Mouse (Mus musculus): Measurements from ENCODE around the gene Srms.

Gene Srms

DNA sequence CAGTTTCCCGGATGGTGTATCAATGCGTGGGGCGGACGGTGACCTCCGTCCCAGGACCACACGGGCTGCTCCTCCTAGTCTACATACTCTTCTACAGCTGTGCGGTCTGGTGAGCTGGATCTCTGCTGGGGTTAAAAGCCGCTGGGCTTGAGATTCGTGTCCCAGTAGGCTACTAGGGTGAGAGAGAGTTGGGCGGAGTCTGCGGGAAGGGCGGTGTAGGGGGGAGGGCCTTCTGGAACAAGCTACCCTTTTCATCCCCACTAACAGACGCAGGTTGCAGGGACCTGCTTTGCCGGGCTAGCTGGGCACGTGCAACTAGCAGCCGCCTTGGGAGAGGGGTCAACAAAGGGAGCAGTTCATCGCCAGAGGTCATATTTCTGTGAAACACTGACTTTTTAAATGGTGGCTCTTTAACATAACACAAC lies at the start of gene Srms:
TSS of gene Srms (minus strand) at position 165 of the 425 bp plus-strand sequence.
- DNase-seq (ENCODE audit: low spot score): no peak

DNA sequence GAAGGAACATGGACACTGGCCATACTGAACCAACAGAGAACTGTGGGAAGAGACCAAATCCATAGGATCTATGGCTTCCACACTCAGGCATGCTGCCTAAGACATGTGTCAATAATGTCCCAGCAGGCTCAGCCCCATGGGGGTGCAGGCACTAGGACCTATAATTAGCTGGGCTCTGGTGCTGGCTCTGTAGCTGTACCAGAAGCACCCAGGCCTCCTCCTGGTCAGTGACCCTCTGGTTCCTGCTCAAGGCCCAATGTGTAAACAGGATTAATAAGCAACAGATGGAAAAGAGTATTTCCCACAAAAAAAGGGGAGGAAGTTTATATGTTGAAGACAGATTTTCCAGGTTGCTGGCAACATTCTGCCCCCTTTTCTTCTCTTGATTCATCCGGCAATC lies 40.3 kb upstream of the Srms start:
- no peak for DNase-seq (ENCODE audit: low spot score)

DNA sequence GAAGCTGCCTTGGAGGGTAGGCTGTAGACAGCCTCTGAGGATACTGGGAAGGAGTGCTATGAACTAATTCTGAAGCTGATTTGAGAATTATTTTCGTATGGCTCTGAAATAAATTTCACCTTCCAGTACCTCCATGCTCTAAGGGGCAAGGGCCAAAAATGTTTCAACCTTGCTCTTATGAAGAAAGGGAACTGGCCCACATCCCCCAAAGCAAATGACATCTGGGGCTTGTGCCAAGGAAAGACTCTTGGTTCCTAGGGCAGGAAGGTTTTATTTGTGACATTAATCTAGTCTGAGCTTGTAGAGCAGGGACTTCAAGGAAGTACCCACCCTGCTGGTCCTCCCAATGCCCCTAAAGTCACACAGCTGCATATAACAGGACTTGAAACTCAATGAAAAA lies 38.9 kb upstream of the Srms start:
- no peak for DNase-seq (ENCODE audit: low spot score)

DNA sequence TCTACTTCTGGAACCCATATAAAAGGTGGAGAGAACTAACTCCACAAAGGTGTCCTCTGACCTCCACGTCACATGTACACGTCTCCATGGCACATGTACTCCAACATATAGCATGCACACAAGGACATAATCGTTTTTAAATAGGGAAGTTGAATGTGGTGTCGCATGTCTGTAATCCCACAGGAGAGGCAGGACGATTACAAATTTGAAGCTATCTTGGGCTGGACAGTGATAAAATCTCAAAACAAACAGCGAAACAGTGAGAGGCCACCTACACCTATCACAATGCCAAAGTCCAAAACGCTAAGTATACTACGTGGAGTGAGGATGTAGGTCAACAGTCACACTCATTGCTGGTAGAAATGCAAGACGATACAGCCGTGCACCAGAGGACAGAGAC lies 36.2 kb upstream of the Srms start:
- no peak for DNase-seq (ENCODE audit: low spot score)

DNA sequence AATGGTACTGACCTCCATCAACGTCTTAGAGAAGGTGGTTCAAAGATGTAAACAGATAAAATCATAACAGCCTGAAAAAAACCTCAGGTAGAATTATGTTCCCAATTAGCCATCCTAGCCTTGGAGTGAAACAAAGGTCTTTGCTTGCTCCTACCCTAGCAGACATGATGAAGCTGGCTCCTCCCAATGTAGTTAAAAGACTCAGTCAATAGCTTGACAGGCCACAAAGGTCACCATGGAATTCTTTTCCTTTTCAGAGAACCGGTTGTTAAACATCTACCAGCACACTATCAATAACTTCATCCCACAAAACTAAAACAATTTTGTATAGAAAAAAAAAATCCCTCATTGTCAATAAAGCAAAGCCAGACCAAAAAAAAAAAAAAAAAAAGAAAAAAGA lies 32.0 kb upstream of the Srms start:
- no peak for DNase-seq (ENCODE audit: low spot score)

DNA sequence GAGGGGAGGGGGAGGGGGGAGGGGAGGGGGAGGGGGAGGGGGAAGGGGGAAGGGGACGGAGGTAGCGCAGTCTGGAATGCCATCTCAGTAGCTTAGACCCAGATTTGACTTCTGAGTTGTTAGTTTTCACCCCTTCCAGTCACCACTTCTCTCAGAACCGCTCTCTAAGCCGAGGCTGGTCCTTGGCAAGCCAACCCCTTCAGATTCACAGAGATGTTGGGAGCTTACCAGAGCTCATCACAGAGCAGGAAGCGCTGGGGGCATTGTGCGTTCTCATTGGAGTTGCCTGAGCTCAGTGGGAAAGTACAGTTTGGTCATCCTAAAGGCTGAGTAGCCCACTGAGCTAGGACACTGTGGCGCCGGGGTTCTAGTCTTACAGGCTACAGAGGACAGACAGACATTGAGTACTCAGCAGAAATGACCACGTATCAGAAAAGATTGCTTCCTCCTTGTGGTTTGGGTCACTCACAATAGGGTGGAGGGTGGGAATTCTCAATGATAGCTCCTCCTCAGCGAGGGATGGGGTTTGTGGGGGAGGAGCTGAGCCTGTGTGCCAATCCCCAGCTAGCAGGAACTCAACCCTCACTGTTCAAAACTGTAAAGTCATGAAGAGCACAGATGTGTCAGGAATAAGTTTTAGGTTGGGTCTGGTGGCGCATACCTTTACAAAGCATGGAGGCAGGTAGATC lies 30.9 kb upstream of the Srms start:
- DNase-seq (ENCODE audit: low spot score): no peak

DNA sequence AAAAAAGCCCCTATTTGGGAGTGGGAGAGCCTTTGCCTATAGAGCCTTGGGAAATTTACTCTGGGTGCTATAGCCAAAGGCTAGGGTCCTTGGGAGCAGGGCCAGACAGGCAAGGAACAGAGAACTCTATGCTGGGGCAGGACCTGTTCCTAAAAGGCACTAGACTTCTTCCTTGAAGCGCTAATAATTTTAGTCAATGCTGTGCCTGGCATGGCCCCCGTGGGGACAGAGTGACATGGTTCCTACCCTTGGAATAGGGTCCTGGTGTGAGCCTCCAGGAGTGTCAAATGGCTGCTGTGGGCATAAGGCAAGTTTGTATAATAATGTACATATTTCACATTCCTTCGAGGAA lies 29.3 kb upstream of the Srms start:
- DNase-seq (ENCODE audit: low spot score): no peak

DNA sequence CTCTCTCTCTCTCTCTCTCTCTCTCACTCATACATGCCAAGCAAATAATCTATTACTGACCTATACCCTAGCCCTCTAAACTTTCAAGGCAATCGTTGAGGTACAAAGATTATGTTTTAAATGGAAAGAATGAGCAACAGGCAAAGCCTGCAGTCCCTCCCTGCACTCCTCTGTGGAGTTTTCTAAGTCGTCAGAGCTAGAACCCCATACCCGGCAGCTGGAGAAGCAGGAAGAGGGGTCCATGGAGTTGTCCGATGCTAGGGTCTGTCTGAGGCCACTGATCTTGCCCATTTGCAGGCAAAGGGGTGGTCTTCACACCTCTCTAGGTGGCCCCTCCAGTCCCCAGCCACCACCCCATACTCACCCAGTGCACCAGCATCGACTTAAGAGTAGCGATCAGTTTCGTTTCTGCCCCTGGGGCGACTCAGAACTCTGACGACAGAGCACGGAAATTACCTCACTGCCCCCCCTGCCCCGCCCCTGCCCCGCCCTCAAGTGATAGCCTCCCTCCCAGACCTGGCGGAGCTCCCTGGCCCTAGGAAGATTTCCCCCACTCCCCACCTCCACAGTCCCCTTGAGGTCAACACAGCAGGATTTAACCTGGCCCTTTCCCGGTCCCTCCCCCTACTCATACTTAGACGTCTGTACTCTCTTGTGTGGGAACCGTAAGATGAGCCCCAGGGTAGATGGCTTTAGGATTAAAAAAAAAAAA lies 28.8 kb upstream of the Srms start, which contains the start of gene Helz2:
TSS of gene Helz2 (minus strand) at position 426 of the 712 bp plus-strand sequence.
- DNase-seq (ENCODE audit: low spot score): no peak

DNA sequence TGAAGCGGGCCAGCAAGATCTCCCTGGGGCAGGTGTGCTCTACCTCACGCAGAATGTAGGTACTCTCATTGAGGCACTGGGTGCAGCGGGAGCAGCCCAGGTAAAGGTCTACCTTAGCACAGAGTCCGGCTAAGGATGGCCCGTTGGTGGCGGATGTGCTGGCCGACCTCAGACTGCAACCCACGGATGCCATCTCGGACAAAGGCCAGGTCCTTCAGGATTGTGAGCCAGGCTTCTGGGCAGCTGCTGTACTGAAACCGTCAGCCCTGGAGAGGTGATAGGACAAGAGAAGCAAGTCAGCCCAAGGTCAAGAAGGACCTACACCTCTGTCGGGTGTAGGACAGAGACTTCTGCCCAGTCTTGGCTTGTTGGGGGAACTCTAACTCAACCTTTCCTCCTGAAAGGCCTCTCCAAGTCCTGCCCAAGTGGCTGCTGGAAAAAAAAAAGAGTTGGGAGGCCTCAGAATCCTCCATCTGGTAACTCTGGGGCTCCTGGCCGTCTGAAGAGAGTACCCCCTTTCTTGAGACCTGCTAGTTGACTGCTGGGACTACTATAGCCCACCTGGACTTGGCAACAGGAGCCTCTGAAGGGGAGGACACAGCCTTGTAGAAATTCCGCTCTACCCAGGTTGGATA lies 27.9 kb upstream of the Srms start:
- DNase-seq (ENCODE audit: low spot score): no peak

DNA sequence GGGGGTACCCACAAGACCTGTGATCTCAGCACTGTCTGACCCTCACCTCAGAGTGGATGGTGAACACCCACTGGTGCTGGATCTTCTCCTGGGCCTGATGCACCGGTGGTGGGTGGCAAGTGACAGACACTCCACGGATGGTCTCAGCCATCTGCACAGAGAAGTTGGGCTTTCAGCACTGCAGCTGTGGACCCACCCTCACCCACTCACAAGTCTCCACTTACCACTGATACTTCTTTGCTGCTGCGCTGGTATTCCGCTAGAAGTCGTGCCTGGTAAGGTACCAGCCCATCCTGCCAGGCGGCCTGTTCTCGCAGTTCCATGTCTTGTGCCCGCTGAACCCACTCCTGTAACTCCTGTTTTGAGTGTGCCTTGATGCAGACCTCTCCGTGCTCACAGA lies 26.3 kb upstream of the Srms start:
- no peak for DNase-seq (ENCODE audit: low spot score)

DNA sequence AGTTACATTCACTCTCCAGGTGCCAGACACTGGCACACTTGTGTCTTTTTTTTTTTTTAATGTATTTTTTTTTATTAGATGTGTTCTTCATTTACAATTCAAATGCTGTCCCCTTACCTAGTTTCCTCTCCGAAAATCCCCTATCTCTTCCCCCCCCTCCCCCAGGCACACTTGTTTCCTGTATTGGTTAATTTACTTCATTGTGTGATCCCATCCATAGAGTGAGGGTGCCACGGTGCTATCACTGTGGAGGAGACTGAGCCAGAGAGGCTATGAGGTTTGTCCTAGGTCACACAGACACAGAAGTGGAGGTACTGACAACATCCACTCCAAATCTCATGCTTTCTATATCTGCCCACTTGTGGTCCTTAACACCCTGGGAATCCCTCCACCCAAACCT lies 25.9 kb upstream of the Srms start:
- no peak for DNase-seq (ENCODE audit: low spot score)

DNA sequence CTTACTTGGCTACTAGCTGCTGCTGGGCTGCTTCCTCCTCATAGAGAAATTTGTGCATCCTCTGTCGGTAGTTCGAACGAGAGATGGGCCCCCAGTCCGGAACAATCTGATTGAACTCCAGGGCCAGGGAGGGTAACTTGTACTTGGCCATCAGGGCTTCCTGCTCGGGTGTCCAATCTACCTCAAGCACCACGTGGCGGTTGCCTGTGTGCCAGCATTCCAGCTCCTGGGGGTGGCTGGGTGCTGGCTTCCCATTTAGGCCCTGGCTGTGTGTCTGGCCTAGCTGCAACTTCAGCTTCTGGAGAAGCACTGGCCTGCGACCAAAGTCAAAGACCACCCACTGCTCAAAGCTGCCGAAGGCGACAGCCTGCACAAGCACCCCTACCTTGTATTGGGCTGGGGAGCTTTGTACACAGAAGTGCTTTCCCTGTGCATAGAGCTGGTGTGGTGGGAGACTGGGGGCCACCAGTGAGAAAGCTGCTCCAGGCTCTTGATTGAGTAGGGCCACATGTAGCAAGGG lies 25.2 kb upstream of the Srms start:
- no peak for DNase-seq (ENCODE audit: low spot score)

DNA sequence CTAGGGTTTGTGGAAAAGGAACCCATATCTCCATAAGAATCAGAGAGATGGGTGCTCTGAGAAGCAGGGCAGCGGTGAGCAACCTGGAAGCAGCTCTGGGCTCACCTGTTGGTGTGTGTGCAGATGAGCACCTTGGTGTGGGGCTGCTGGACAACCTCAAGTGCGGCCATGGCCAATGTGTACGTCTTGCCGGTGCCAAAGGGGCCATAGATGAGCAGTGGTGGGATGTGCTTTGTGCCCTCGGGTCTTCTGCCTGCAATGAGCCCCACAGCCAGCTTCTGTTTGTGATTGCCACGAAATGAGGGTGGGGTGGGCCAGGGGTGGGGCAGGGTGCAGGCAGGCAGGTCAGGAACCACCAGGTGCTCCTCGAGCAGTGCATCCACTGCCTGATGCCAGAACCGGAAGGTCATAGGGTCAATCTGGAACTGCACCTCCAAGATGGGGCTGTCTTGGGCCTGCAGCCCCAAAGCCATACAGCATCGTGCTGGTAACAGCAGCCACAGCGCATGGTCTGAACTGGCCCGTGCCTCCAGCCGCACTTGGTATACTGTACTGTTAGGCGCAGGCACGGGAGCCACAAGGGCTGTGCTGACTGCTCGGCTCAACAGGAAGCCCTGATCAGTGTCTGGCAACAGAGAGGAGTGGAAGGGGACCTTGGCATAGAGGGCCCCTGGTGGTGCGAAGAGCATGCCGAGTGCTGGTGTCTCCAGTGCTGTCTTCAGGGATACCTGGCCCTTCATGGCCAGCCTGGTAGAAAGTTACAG lies 24.4 kb upstream of the Srms start:
- DNase-seq (ENCODE audit: low spot score): no peak

DNA sequence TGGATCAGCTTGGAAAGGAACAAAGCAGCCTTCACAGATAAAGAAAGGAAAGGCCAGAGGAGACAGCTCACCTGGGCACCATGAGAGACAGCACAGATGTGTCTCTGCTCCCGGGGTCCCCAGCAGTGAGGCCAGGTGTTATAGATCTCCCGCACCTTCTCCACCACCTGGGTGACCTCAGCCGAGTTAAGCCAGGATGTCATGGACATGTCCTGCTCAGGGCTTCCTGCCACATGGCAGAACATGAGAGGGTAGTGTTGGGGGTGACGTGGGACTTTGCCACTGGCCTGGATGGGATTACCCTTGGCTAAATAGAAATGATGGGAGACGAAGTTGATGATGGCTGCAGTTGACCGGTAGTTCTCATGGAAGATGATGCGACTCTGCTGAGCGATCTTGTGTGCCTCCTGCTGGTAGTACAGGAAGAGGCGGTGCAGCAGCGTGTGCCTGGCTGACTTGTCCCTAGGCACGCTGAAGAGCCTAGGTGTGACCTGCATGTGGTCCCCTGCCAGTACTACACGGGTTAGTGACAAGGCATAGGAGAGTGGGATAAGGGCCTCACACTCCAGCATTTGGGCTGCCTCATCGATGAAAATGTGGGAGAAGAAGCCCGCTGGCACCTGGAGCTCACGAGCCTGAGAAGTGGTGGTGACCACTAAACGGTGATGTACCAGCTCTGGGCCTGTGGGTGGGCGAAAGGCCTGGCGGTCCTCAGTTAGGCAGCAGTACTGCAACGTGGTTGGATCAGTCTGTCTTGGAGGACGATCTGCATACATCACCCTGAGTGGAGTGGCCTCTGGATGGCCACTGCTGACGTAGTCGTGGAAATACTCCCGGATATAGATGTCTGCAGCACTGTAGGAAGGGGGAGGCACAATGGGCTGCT lies 22.9 kb upstream of the Srms start:
- DNase-seq (ENCODE audit: low spot score): no peak

DNA sequence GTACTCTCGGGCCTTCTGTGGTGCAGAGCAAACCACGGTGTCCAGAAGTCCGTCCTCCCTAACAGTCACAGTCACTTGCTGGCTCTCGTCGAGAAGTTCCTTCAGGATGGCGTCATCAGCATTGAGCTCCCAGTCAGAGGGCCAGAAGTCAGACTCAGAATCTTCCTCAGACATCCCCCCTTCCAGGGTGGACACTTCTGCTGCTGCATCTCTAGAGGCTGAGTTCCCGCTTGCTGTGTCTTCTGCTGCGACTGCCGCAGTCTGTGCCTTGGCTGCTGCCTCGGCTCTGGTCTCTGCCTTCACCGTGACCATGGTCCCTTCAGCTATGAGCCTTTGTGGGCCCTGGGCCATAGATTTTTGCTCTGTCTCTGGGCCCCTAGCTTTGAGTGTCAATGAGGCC lies 21.7 kb upstream of the Srms start:
- DNase-seq (ENCODE audit: low spot score): no peak

DNA sequence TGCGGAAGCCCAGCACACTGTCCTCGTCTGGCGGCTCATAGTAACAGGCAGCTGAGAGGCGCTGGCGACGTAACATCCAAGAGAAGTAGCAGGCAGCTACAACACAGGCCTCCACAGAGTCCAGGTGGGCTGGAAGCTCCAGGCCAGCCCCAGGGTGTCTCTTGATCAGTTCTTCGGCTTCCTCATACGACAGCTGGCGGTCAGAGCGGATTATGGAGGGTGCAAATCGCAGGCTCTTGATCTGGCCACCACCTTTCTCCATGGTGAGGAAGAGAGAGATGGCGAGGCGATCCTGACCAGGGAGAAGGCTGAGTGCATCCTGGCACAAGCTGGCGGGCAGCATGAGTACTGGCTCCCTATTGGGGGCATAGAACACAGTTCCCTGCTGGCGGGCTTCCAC lies 20.5 kb upstream of the Srms start:
- no peak for DNase-seq (ENCODE audit: low spot score)

DNA sequence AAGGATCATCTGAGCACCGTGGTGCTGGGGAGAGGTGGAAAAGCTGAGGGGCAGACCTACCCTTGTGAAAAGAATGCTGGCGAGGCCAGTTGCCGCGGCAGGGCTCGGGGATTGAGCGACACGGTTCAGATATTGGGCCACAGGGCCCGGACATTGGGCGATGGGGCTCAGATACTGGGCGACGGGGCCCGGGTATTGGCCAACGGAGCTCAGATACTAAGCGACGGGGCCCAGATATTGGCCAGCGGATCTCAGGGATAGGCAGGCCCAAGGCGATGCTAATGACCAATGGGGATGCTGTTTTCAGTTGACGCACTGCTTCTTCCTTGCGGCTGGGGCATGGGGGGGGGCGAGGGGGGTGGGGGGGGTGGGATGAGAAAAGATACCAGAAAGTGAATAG lies 18.2 kb upstream of the Srms start:
- DNase-seq (ENCODE audit: low spot score): no peak

DNA sequence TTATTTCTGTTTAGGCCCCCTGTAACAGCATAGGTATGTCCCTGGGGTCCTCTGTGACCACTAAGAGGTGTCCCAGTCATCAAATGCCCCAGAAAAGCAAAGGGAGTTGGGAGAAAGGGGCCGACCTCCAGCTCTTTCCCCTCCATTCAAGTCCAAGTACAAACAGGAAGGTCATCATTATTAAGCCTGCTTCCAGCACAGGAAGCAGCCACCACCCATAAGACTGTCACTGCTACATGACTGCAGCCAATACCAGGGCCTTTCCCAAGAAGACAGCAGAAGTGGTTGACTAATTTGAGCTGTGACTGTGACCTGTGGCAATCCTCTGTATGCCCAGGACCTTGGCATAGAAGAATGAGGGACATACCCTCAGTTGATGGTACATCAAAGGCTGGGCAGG lies 15.3 kb upstream of the Srms start:
- no peak for DNase-seq (ENCODE audit: low spot score)

DNA sequence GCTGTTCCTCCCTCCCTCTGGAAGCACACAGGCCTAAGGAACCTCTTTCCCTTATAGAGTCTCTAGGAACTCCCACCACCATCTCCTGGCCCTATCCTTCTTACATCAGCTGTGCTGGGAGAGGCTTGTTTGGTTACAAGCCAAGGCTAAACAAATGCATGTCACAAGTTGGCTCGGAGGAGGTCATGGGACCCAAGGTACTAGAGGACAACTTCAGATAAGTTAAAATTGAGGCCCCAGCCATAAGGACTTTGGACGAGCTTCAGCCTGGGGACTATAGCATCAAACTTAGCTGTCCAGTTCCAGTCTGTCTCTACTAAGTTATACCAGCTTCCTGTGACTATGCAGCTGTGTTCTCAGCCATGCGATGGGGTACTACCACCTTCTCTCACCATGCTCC lies 14.1 kb upstream of the Srms start:
- DNase-seq (ENCODE audit: low spot score): no peak

DNA sequence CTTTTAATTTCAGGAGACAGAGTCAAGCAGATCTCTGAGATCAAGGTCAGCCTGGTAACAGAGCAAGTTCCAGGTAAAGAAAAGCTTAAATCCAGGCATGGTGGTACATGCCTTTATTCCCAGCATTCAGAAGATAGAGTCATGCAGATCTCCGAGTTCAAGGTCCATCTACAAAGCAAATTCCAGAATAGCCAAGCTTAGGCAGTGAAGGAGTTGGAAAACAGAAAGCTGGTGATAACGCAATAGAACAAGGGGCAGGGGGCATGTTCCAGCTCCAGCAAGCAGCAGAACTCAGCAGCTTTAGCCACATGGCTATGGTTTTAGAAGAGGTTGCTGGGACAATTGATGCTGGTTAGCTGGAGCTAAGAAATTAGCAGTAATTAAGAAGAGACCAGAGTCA lies 12.0 kb upstream of the Srms start:
- DNase-seq (ENCODE audit: low spot score): no peak

DNA sequence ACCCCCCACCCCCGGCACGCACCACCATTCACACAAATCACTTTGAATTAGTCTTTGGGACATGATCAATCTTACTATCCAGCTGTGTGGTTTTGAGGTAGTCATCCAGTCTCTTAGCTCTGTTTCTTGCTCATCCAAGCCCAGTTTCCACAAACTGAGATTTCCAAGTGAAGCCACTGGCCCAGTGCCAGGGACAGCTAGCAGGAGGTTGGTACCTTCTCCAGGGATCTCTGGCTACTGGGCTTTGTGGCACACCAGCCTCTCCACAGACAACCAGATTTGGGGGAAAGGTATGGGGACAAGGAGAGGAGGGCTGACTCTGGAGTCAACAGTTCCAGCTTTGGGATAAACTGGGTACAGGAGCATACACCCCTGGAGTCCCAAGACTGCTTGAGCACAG lies 7.4 kb upstream of the Srms start:
- DNase-seq (ENCODE audit: low spot score): no peak

Measured in urinary bladder, postnatal 10 days (tissue).